Mouse (Mus musculus): Measurements from ENCODE around the gene Mocs2.

Gene Mocs2

GRCm38 (mm10) chr13:114817751-114818360 is at the start of gene Mocs2:
Mocs2 (plus strand) TSS chr13:114818236.
- peak; percentile 95 to 98 for DNase-seq (ENCODE audit: inconsistent age in 2 of 2, low spot score in 1 of 2)

- DNase-seq (ENCODE audit: inconsistent age in 2 of 2, low spot score in 1 of 2): peak in 1 of 2 experiments; percentile 73
Observed at GRCm38 (mm10) chr13:114791511-114791910, 26.5 kb upstream of the Mocs2 start.

GRCm38 (mm10) chr13:114793250-114794030 is 24.6 kb upstream of the Mocs2 start:
- DNase-seq (ENCODE audit: inconsistent age in 2 of 2, low spot score in 1 of 2): peak; percentile 26 to 84

- no peak for DNase-seq (ENCODE audit: inconsistent age in 2 of 2, low spot score in 1 of 2)
Observed at GRCm38 (mm10) chr13:114801857-114802256, 16.2 kb upstream of the Mocs2 start.

- DNase-seq (ENCODE audit: inconsistent age in 2 of 2, low spot score in 1 of 2): no peak
Observed at GRCm38 (mm10) chr13:114802971-114803370, 15.1 kb upstream of the Mocs2 start.

GRCm38 (mm10) chr13:114809624-114810210 is 8.3 kb upstream of the Mocs2 start:
- DNase-seq (ENCODE audit: inconsistent age in 2 of 2, low spot score in 1 of 2): peak in 1 of 2 experiments; percentile 62

GRCm38 (mm10) chr13:114818513-114818912 is 477 bp downstream of the Mocs2 start:
- DNase-seq (ENCODE audit: inconsistent age in 2 of 2, low spot score in 1 of 2): peak in 1 of 2 experiments; percentile 89

GRCm38 (mm10) chr13:114822871-114823270 is 4.8 kb downstream of the Mocs2 start:
- no peak for DNase-seq (ENCODE audit: inconsistent age in 2 of 2, low spot score in 1 of 2)

GRCm38 (mm10) chr13:114825377-114825855 is 7.4 kb downstream of the Mocs2 start:
- no peak for DNase-seq (ENCODE audit: inconsistent age in 2 of 2, low spot score in 1 of 2)

- peak in 1 of 2 experiments; percentile 68 for DNase-seq (ENCODE audit: inconsistent age in 2 of 2, low spot score in 1 of 2)
Observed at GRCm38 (mm10) chr13:114831367-114831833, 13.4 kb downstream of the Mocs2 start.

- DNase-seq (ENCODE audit: inconsistent age in 2 of 2, low spot score in 1 of 2): no peak
Observed at GRCm38 (mm10) chr13:114832761-114833160, 14.7 kb downstream of the Mocs2 start.

- DNase-seq (ENCODE audit: inconsistent age in 2 of 2, low spot score in 1 of 2): no peak
Observed at GRCm38 (mm10) chr13:114833351-114833750, 15.3 kb downstream of the Mocs2 start.

GRCm38 (mm10) chr13:114834580-114834979 is 16.5 kb downstream of the Mocs2 start:
- peak in 1 of 2 experiments; percentile 48 for DNase-seq (ENCODE audit: inconsistent age in 2 of 2, low spot score in 1 of 2)

GRCm38 (mm10) chr13:114837061-114837460 is 19.0 kb downstream of the Mocs2 start:
- DNase-seq (ENCODE audit: inconsistent age in 2 of 2, low spot score in 1 of 2): no peak

- peak; percentile 78 to 90 for DNase-seq (ENCODE audit: inconsistent age in 2 of 2, low spot score in 1 of 2)
Observed at GRCm38 (mm10) chr13:114838535-114838990, 20.5 kb downstream of the Mocs2 start.

- no peak for DNase-seq (ENCODE audit: inconsistent age in 2 of 2, low spot score in 1 of 2)
Observed at GRCm38 (mm10) chr13:114839098-114839497, 21.1 kb downstream of the Mocs2 start.

GRCm38 (mm10) chr13:114840545-114840944 is 22.5 kb downstream of the Mocs2 start:
- no peak for DNase-seq (ENCODE audit: inconsistent age in 2 of 2, low spot score in 1 of 2)

- DNase-seq (ENCODE audit: inconsistent age in 2 of 2, low spot score in 1 of 2): peak in 1 of 2 experiments; percentile 48
Observed at GRCm38 (mm10) chr13:114843318-114843717, 25.3 kb downstream of the Mocs2 start.

- no peak for DNase-seq (ENCODE audit: inconsistent age in 2 of 2, low spot score in 1 of 2)
Observed at GRCm38 (mm10) chr13:114845804-114846203, 27.8 kb downstream of the Mocs2 start.

- DNase-seq (ENCODE audit: inconsistent age in 2 of 2, low spot score in 1 of 2): no peak
Observed at GRCm38 (mm10) chr13:114848945-114849344, 30.9 kb downstream of the Mocs2 start.
